Mouse (Mus musculus) granulocyte monocyte progenitor cell, adult 5-6 weeks (primary cell): ENCODE data around the gene Man2a1. TPM values are rescaled to one million over a fixed set of nuclear protein-coding genes. Genes with fewer than 3 reads are reported as not detected.

ENCODE experiments used
- ATAC-seq: replicated peaks from 2 replicates; pipeline ENCODE4 v1.8.0; 2016; ENCODE audit warnings: mild to moderate bottlenecking, moderate TSS enrichment, inconsistent platforms; ENCODE audit not compliant: poor library complexity, severe bottlenecking
- total RNA-seq, 2 experiments: library from RNA; stranded (forward) in 1 of 2; stranded (reverse) in 1 of 2; fragments of 200-712, 200-1000 nt in 1 of 2; fragments of >200 nt in 1 of 2; fragmentation: Nextera tagmentation in 1 of 2; gene quantifications; 2 replicates each; pipeline ENCODE4 v1.2.3; 2014 to 2017

Man2a1 gene
- total RNA-seq, 2 experiments from 2014 or later, result 40.5 to 45.5 TPM

- ATAC-seq, result no peak
These were observed 188.6 kb downstream of the Man2a1 start for GRCm38 (mm10) chr17:64789175-64789574.

GRCm38 (mm10) chr17:64792076-64792475 is 191.5 kb downstream of the Man2a1 start:
- no peak for ATAC-seq

- ATAC-seq, result no peak
These were observed 192.1 kb downstream of the Man2a1 start for GRCm38 (mm10) chr17:64792623-64793022.

- ATAC-seq, result no peak
These were observed 201.8 kb downstream of the Man2a1 start for GRCm38 (mm10) chr17:64802168-64802955.

- ATAC-seq, result no peak
These were observed 202.4 kb downstream of the Man2a1 start for GRCm38 (mm10) chr17:64802956-64803275.

Other genes starting within 250 kb of the Man2a1 start
- gene 4930583I09Rik, start 235.3 kb downstream of the Man2a1 start, total RNA-seq (2014; fragmentation: Nextera tagmentation), result not detected in 2 replicates
- not detected in 2 replicates for gene 4930583I09Rik, start 235.3 kb downstream of the Man2a1 start, total RNA-seq (2017)